In genomic region chr2:156841841-156842706, GRCm38 (mm10) we compare ENCODE assay signal across 8 mouse cellular contexts. TPM values are rescaled to one million over a fixed set of nuclear protein-coding genes. Genes with fewer than 3 reads are reported as not detected.
DNase-seq lines count a peak whose midpoint lies in the region; ATAC-seq and TF ChIP-seq lines count a peak whose summit lies in the region.

No protein-coding gene starts in this region.

- peak; percentile 24 for TF ChIP-seq CTCF in cerebellum, adult 2 months (IDR thresholded peaks at IDR 0.05; ENCODE audit: borderline replicate concordance, insufficient read depth, low read depth, low read length)
- TF ChIP-seq CTCF in spleen, adult 2 months (IDR thresholded peaks at IDR 0.05; ENCODE audit: extremely low read depth, insufficient read depth, insufficient read length, insufficient replicate concordance), result no peak

- no peaks in the 10 kb centered on the region for H3K9me3 ChIP-seq in embryonic facial prominence, embryonic 11.5 days (replicated peaks; ENCODE audit: control insufficient read depth, low read length)
- no peaks in the 10 kb centered on the region for H3K9me3 ChIP-seq in heart, embryonic 13.5 days
- no peaks in the 10 kb centered on the region for H3K9me3 ChIP-seq in midbrain, embryonic 10.5 days (replicated peaks)

- peaks cover 5% of the 10 kb centered on the region; the same call in 1 of the 2 replicates for H3K27me3 ChIP-seq in cerebellum, adult 2 months (ENCODE audit: control insufficient read depth, insufficient read depth, low read length)
- no peaks in the 10 kb centered on the region for H3K27me3 ChIP-seq in embryonic facial prominence, embryonic 11.5 days (ENCODE audit: control insufficient read depth, insufficient read depth, low read length)
- H3K27me3 ChIP-seq in heart, embryonic 13.5 days (replicated peaks), result no peaks in the 10 kb centered on the region
- H3K27me3 ChIP-seq in midbrain, embryonic 10.5 days (ENCODE audit: low read depth, poor library complexity, severe bottlenecking), result no peaks in the 10 kb centered on the region
- no peaks in the 10 kb centered on the region for H3K27me3 ChIP-seq in spleen, adult 2 months (ENCODE audit: control insufficient read depth, insufficient read depth, low read length)

- H3K4me2 ChIP-seq in embryonic facial prominence, embryonic 11.5 days (ENCODE audit: low read depth, low read length), result peak overlapping the region; percentile 96
- peak overlapping the region; percentile 81 for H3K4me2 ChIP-seq in heart, embryonic 13.5 days

- peak overlapping the region; percentile 95 for H3K9ac ChIP-seq in embryonic facial prominence, embryonic 11.5 days (replicated peaks; ENCODE audit: low read length)
- H3K9ac ChIP-seq in heart, embryonic 13.5 days, result peak overlapping the region; percentile 95

- H3K4me3 ChIP-seq in cerebellum, adult 2 months (replicated peaks; ENCODE audit: insufficient read depth, low read depth, low read length), result no peak overlapping the region
- peak overlapping the region; percentile 95 for H3K4me3 ChIP-seq in embryonic facial prominence, embryonic 11.5 days (ENCODE audit: low read depth, low read length)
- H3K4me3 ChIP-seq in heart, embryonic 13.5 days, result peak overlapping the region; percentile 94
- H3K4me3 ChIP-seq in midbrain, embryonic 10.5 days, result peak overlapping the region; percentile 97
- peak overlapping the region; percentile 80; the same call in 1 of the 2 replicates for H3K4me3 ChIP-seq in spleen, adult 2 months (ENCODE audit: extremely low read depth, insufficient read depth, insufficient read length)

- TF ChIP-seq POLR2A in cerebellum, adult 2 months (IDR thresholded peaks at IDR 0.05; ENCODE audit: borderline replicate concordance, insufficient read depth, low read length), result no peak
- TF ChIP-seq POLR2A in spleen, adult 2 months (IDR thresholded peaks at IDR 0.05; ENCODE audit: low read depth, low read length), result no peak

- peaks cover 5% of the 10 kb centered on the region for H3K4me1 ChIP-seq in cerebellum, adult 2 months (ENCODE audit: control insufficient read depth, insufficient read depth, low read length)
- H3K4me1 ChIP-seq in embryonic facial prominence, embryonic 11.5 days (ENCODE audit: control insufficient read depth, insufficient read depth, low read length), result peaks cover 7% of the 10 kb centered on the region
- H3K4me1 ChIP-seq in heart, embryonic 13.5 days, result peaks cover 63% of the 10 kb centered on the region
- peaks cover 62% of the 10 kb centered on the region for H3K4me1 ChIP-seq in midbrain, embryonic 10.5 days
- H3K4me1 ChIP-seq in spleen, adult 2 months (ENCODE audit: control insufficient read depth, insufficient read depth, insufficient read length), result peaks cover 6% of the 10 kb centered on the region

- DNase-seq in cerebellum, adult 2 months, result peak; percentile 49 to 66
- DNase-seq in MEL-GATA-1-ER (ENCODE audit: extremely low read depth, low read depth), result peak; percentile 71
- peak; percentile 57 for DNase-seq in embryonic facial prominence, embryonic 11.5 days (ENCODE audit: low spot score)
- DNase-seq in kidney, postnatal 25 days, result peak; percentile 65
- DNase-seq in midbrain, embryonic 10.5 days (ENCODE audit: low spot score), result peak; percentile 61
- DNase-seq in spleen, adult 2 months (ENCODE audit: low read depth in 1 of 2, low spot score in 2 of 2), result peak in 1 of 2 experiments; percentile 24

- H3K27ac ChIP-seq in cerebellum, adult 2 months (ENCODE audit: insufficient read depth, low read length), result no peak overlapping the region
- H3K27ac ChIP-seq in embryonic facial prominence, embryonic 11.5 days (replicated peaks; ENCODE audit: low read depth, low read length), result peak overlapping the region; percentile 66
- H3K27ac ChIP-seq in heart, embryonic 13.5 days (replicated peaks), result peak overlapping the region; percentile 97
- H3K27ac ChIP-seq in midbrain, embryonic 10.5 days (replicated peaks), result peak overlapping the region; percentile 99
- no peak overlapping the region for H3K27ac ChIP-seq in spleen, adult 2 months (ENCODE audit: insufficient read depth, low read length)

- WGBS in cerebellum, adult 2 months, result 32% methylated on average over 20 of the region's 20 CpGs
- WGBS in embryonic facial prominence, embryonic 11.5 days, result 3% methylated on average over 19 of the region's 20 CpGs
- WGBS in heart, embryonic 13.5 days, result 5% methylated on average over 20 of the region's 20 CpGs
- under 1% methylated on average over 20 of the region's 20 CpGs for WGBS in midbrain, embryonic 10.5 days
- 35% methylated on average over 20 of the region's 20 CpGs for WGBS in spleen, adult 2 months

- H3K36me3 ChIP-seq in embryonic facial prominence, embryonic 11.5 days (replicated peaks; ENCODE audit: control insufficient read depth, insufficient read depth, low read depth, low read length), result peaks cover 3% of the 10 kb centered on the region
- peaks cover 36% of the 10 kb centered on the region for H3K36me3 ChIP-seq in heart, embryonic 13.5 days
- H3K36me3 ChIP-seq in midbrain, embryonic 10.5 days, result peaks cover 45% of the 10 kb centered on the region
- peaks cover 2% of the 10 kb centered on the region; the same call in 1 of the 2 replicates for H3K36me3 ChIP-seq in spleen, adult 2 months (ENCODE audit: control insufficient read depth, insufficient read depth, low read length)

- no peak for ATAC-seq in cerebellum, adult (ENCODE audit: insufficient number of reproducible peaks, low FRiP score, low TSS enrichment)
- no peak for ATAC-seq in embryonic facial prominence, embryonic 11.5 days (replicated peaks; ENCODE audit: insufficient number of reproducible peaks, low FRiP score, low TSS enrichment, low read depth)
- ATAC-seq in heart, embryonic 13.5 days (ENCODE audit: extremely low read depth, insufficient number of reproducible peaks, low FRiP score, low TSS enrichment), result no peak

RNA-seq across cellular contexts. Expression of gene Tgif2, which starts 2.3 kb away (rescaled TPM):
- polyA plus RNA-seq in cerebellum, adult 2 months (2012; rRNA removed), result 1.8 and 2.3 TPM in 2 replicates
- 91.0 and 97.6 TPM in 2 replicates for polyA plus RNA-seq in embryonic facial prominence, embryonic 11.5 days (2014; fragmentation: Nextera tagmentation; extraction: Ambion mirVana)
- 35.5 and 35.9 TPM in 2 replicates for polyA plus RNA-seq in heart, embryonic 13.5 days (2015; fragmentation: Nextera tagmentation; extraction: Ambion mirVana)
- 98.4 and 101 TPM in 2 replicates for polyA plus RNA-seq in midbrain, embryonic 10.5 days (2016; fragmentation: Nextera tagmentation; extraction: Ambion mirVana)
- 10.5 and 11.8 TPM in 2 replicates for polyA plus RNA-seq in spleen, adult 2 months (2012; rRNA removed)

RNA-seq across cellular contexts. Expression of gene 4930518I15Rik, which starts 15.7 kb away (rescaled TPM):
- polyA plus RNA-seq in cerebellum, adult 2 months (2012; rRNA removed), result 5.4 and 5.8 TPM in 2 replicates
- polyA plus RNA-seq in embryonic facial prominence, embryonic 11.5 days (2014; fragmentation: Nextera tagmentation; extraction: Ambion mirVana), result 4.3 and 5.5 TPM in 2 replicates
- 4.1 and 5.3 TPM in 2 replicates for polyA plus RNA-seq in heart, embryonic 13.5 days (2015; fragmentation: Nextera tagmentation; extraction: Ambion mirVana)
- 8.8 and 9.2 TPM in 2 replicates for polyA plus RNA-seq in midbrain, embryonic 10.5 days (2016; fragmentation: Nextera tagmentation; extraction: Ambion mirVana)
- polyA plus RNA-seq in spleen, adult 2 months (2012; rRNA removed), result 1.0 and 1.5 TPM in 2 replicates

RNA-seq across cellular contexts. Expression of gene Rab5if, which starts 20.9 kb away (rescaled TPM):
- polyA plus RNA-seq in cerebellum, adult 2 months (2012; rRNA removed), result 145 and 149 TPM in 2 replicates
- 217 and 219 TPM in 2 replicates for polyA plus RNA-seq in embryonic facial prominence, embryonic 11.5 days (2014; fragmentation: Nextera tagmentation; extraction: Ambion mirVana)
- 163 and 172 TPM in 2 replicates for polyA plus RNA-seq in heart, embryonic 13.5 days (2015; fragmentation: Nextera tagmentation; extraction: Ambion mirVana)
- polyA plus RNA-seq in midbrain, embryonic 10.5 days (2016; fragmentation: Nextera tagmentation; extraction: Ambion mirVana), result 164 and 191 TPM in 2 replicates
- polyA plus RNA-seq in spleen, adult 2 months (2012; rRNA removed), result 34.8 and 61.5 TPM in 2 replicates

RNA-seq across cellular contexts. Expression of gene Sla2, which starts 44.9 kb away (rescaled TPM):
- 0.06 and 0.07 TPM in 2 replicates for polyA plus RNA-seq in cerebellum, adult 2 months (2012; rRNA removed)
- 0.46 and 0.48 TPM in 2 replicates for polyA plus RNA-seq in embryonic facial prominence, embryonic 11.5 days (2014; fragmentation: Nextera tagmentation; extraction: Ambion mirVana)
- 0.28 and 0.37 TPM in 2 replicates for polyA plus RNA-seq in heart, embryonic 13.5 days (2015; fragmentation: Nextera tagmentation; extraction: Ambion mirVana)
- polyA plus RNA-seq in midbrain, embryonic 10.5 days (2016; fragmentation: Nextera tagmentation; extraction: Ambion mirVana), result 0.55 and 0.67 TPM in 2 replicates
- polyA plus RNA-seq in spleen, adult 2 months (2012; rRNA removed), result 7.6 and 8.0 TPM in 2 replicates

Comparison
In these comparisons a context has a peak if more than half of its experiments do, and no peak if none do; other contexts are left out.
1. H3K27ac ChIP-seq: peak in embryonic facial prominence, embryonic 11.5 days (single experiment), heart, embryonic 13.5 days (single experiment) and midbrain, embryonic 10.5 days (single experiment); none in cerebellum, adult 2 months (single experiment) and spleen, adult 2 months (single experiment).